Mouse (Mus musculus): ENCODE measurements around the gene Thsd4. TPM values are rescaled to one million over a fixed set of nuclear protein-coding genes. Genes with fewer than 3 reads are reported as not detected.

The Thsd4 gene
- polyA plus RNA-seq, 1 experiment from 2014 or later, result 9.3 TPM

GRCm38 (mm10) chr9:60082107-60082581 lies 439.7 kb downstream of the Thsd4 start:
- 19% methylated on average over 5 of the region's 5 CpGs for whole genome bisulfite sequencing
- Histone ChIP-seq H3K27me3 (no peaks in the 10 kb centered on the region), H3K27ac (peak overlapping the region; percentile 32), H3K4me3 (no peak overlapping the region), H3K4me2 (replicated peaks) (no peak overlapping the region), H3K36me3 (no peaks in the 10 kb centered on the region), H3K9me3 (replicated peaks) (no peaks in the 10 kb centered on the region), H3K4me1 (peaks cover 14% of the 10 kb centered on the region), H3K9ac (no peak overlapping the region)
- peak; percentile 64 for ATAC-seq (ENCODE audit: low FRiP score)

GRCm38 (mm10) chr9:60077761-60078160 lies 444.1 kb downstream of the Thsd4 start:
- Histone ChIP-seq H3K27me3 (no peaks in the 10 kb centered on the region), H3K9ac (no peak overlapping the region), H3K4me1 (peaks cover 13% of the 10 kb centered on the region), H3K9me3 (replicated peaks) (no peaks in the 10 kb centered on the region), H3K27ac (no peak overlapping the region), H3K36me3 (no peaks in the 10 kb centered on the region), H3K4me2 (replicated peaks) (no peak overlapping the region), H3K4me3 (no peak overlapping the region)
- WGBS, result 30% methylated on average over 1 of the region's 1 CpGs
- no peak for ATAC-seq (ENCODE audit: low FRiP score)

GRCm38 (mm10) chr9:60076396-60076795 lies 445.4 kb downstream of the Thsd4 start:
- Histone ChIP-seq H3K4me2 (replicated peaks) (no peak overlapping the region), H3K27ac (no peak overlapping the region), H3K4me3 (no peak overlapping the region), H3K9me3 (replicated peaks) (no peaks in the 10 kb centered on the region), H3K9ac (no peak overlapping the region), H3K36me3 (no peaks in the 10 kb centered on the region), H3K27me3 (no peaks in the 10 kb centered on the region), H3K4me1 (peaks cover 13% of the 10 kb centered on the region)
- 38% methylated on average over 4 of the region's 4 CpGs for WGBS
- no peak for ATAC-seq (ENCODE audit: low FRiP score)

GRCm38 (mm10) chr9:60071620-60072263 lies 450.1 kb downstream of the Thsd4 start:
- H3K4me3 ChIP-seq, result no peak overlapping the region
- H3K4me1 ChIP-seq, result peaks cover 13% of the 10 kb centered on the region
- H3K36me3 ChIP-seq, result no peaks in the 10 kb centered on the region
- 33% methylated on average over 5 of the region's 5 CpGs for WGBS
- no peak overlapping the region for H3K27ac ChIP-seq
- no peak overlapping the region for H3K9ac ChIP-seq
- ATAC-seq (ENCODE audit: low FRiP score), result no peak
- no peak overlapping the region for H3K4me2 ChIP-seq (replicated peaks)
- H3K27me3 ChIP-seq, result no peaks in the 10 kb centered on the region
- H3K9me3 ChIP-seq (replicated peaks), result no peaks in the 10 kb centered on the region

GRCm38 (mm10) chr9:60067241-60067640 lies 454.6 kb downstream of the Thsd4 start:
- Histone ChIP-seq H3K4me3 (no peak overlapping the region), H3K36me3 (no peaks in the 10 kb centered on the region), H3K4me1 (peaks cover 8% of the 10 kb centered on the region; the same call in 1 of the 2 replicates), H3K9ac (no peak overlapping the region), H3K27me3 (no peaks in the 10 kb centered on the region), H3K27ac (no peak overlapping the region), H3K9me3 (replicated peaks) (no peaks in the 10 kb centered on the region), H3K4me2 (replicated peaks) (no peak overlapping the region)
- no peak for ATAC-seq (ENCODE audit: low FRiP score)
- 91% methylated on average over 8 of the region's 8 CpGs for WGBS

- Histone ChIP-seq H3K27ac (no peak overlapping the region), H3K4me2 (replicated peaks) (no peak overlapping the region), H3K4me1 (no peaks in the 10 kb centered on the region), H3K36me3 (no peaks in the 10 kb centered on the region), H3K9ac (no peak overlapping the region), H3K27me3 (no peaks in the 10 kb centered on the region), H3K9me3 (replicated peaks) (no peaks in the 10 kb centered on the region), H3K4me3 (no peak overlapping the region)
- no peak for ATAC-seq (ENCODE audit: low FRiP score)
- 89% methylated on average over 4 of the region's 4 CpGs for WGBS
Observed at GRCm38 (mm10) chr9:60065184-60065583, 456.7 kb downstream of the Thsd4 start.

- H3K9ac ChIP-seq, result no peak overlapping the region
- no peak overlapping the region for H3K4me3 ChIP-seq
- no peak overlapping the region for H3K4me2 ChIP-seq (replicated peaks)
- no peak for ATAC-seq (ENCODE audit: low FRiP score)
- no peak overlapping the region for H3K27ac ChIP-seq
- WGBS, result 81% methylated on average over 4 of the region's 4 CpGs
- H3K27me3 ChIP-seq, result no peaks in the 10 kb centered on the region
- H3K9me3 ChIP-seq (replicated peaks), result no peaks in the 10 kb centered on the region
- no peaks in the 10 kb centered on the region for H3K36me3 ChIP-seq
- no peaks in the 10 kb centered on the region for H3K4me1 ChIP-seq
Observed at GRCm38 (mm10) chr9:60063191-60063720, 458.6 kb downstream of the Thsd4 start.

GRCm38 (mm10) chr9:60056131-60056530 lies 465.7 kb downstream of the Thsd4 start:
- no peak overlapping the region for H3K4me3 ChIP-seq
- no peak overlapping the region for H3K27ac ChIP-seq
- no peaks in the 10 kb centered on the region for H3K9me3 ChIP-seq (replicated peaks)
- no peak for ATAC-seq (ENCODE audit: low FRiP score)
- no peak overlapping the region for H3K4me2 ChIP-seq (replicated peaks)
- H3K36me3 ChIP-seq, result no peaks in the 10 kb centered on the region
- WGBS, result 90% methylated on average over 5 of the region's 5 CpGs
- H3K27me3 ChIP-seq, result no peaks in the 10 kb centered on the region
- no peaks in the 10 kb centered on the region for H3K4me1 ChIP-seq
- no peak overlapping the region for H3K9ac ChIP-seq

GRCm38 (mm10) chr9:60054951-60055350 lies 466.9 kb downstream of the Thsd4 start:
- H3K36me3 ChIP-seq, result no peaks in the 10 kb centered on the region
- no peaks in the 10 kb centered on the region for H3K27me3 ChIP-seq
- H3K4me1 ChIP-seq, result no peaks in the 10 kb centered on the region
- H3K9ac ChIP-seq, result no peak overlapping the region
- no peak overlapping the region for H3K27ac ChIP-seq
- ATAC-seq (ENCODE audit: low FRiP score), result no peak
- H3K4me2 ChIP-seq (replicated peaks), result no peak overlapping the region
- H3K4me3 ChIP-seq, result no peak overlapping the region
- H3K9me3 ChIP-seq (replicated peaks), result no peaks in the 10 kb centered on the region
- 80% methylated on average over 5 of the region's 5 CpGs for WGBS

- Histone ChIP-seq H3K4me3 (no peak overlapping the region), H3K4me2 (replicated peaks) (no peak overlapping the region), H3K36me3 (no peaks in the 10 kb centered on the region), H3K4me1 (no peaks in the 10 kb centered on the region), H3K27me3 (no peaks in the 10 kb centered on the region), H3K9ac (no peak overlapping the region), H3K9me3 (replicated peaks) (no peaks in the 10 kb centered on the region), H3K27ac (no peak overlapping the region)
- 90% methylated on average over 5 of the region's 5 CpGs for WGBS
- no peak for ATAC-seq (ENCODE audit: low FRiP score)
Observed at GRCm38 (mm10) chr9:60053117-60053516, 468.7 kb downstream of the Thsd4 start.

- Histone ChIP-seq H3K27me3 (no peaks in the 10 kb centered on the region), H3K4me3 (no peak overlapping the region), H3K27ac (no peak overlapping the region), H3K4me2 (replicated peaks) (no peak overlapping the region), H3K36me3 (no peaks in the 10 kb centered on the region), H3K4me1 (no peaks in the 10 kb centered on the region), H3K9me3 (replicated peaks) (no peaks in the 10 kb centered on the region), H3K9ac (no peak overlapping the region)
- 76% methylated on average over 4 of the region's 4 CpGs for WGBS
- no peak for ATAC-seq (ENCODE audit: low FRiP score)
Observed at GRCm38 (mm10) chr9:60052415-60052814, 469.4 kb downstream of the Thsd4 start.

GRCm38 (mm10) chr9:60043175-60043574 lies 478.7 kb downstream of the Thsd4 start:
- no peak overlapping the region for H3K27ac ChIP-seq
- H3K4me3 ChIP-seq, result no peak overlapping the region
- H3K9ac ChIP-seq, result no peak overlapping the region
- no peaks in the 10 kb centered on the region for H3K9me3 ChIP-seq (replicated peaks)
- no peaks in the 10 kb centered on the region for H3K4me1 ChIP-seq
- no peaks in the 10 kb centered on the region for H3K27me3 ChIP-seq
- 81% methylated on average over 1 of the region's 1 CpGs for WGBS
- ATAC-seq (ENCODE audit: low FRiP score), result no peak
- H3K36me3 ChIP-seq, result no peaks in the 10 kb centered on the region
- H3K4me2 ChIP-seq (replicated peaks), result no peak overlapping the region

- 93% methylated on average over 4 of the region's 4 CpGs for WGBS
- no peaks in the 10 kb centered on the region for H3K27me3 ChIP-seq
- ATAC-seq (ENCODE audit: low FRiP score), result no peak
- H3K4me1 ChIP-seq, result no peaks in the 10 kb centered on the region
- no peak overlapping the region for H3K4me3 ChIP-seq
- no peak overlapping the region for H3K4me2 ChIP-seq (replicated peaks)
- H3K9me3 ChIP-seq (replicated peaks), result no peaks in the 10 kb centered on the region
- no peak overlapping the region for H3K27ac ChIP-seq
- H3K9ac ChIP-seq, result no peak overlapping the region
- no peaks in the 10 kb centered on the region for H3K36me3 ChIP-seq
Observed at GRCm38 (mm10) chr9:60034883-60035282, 487.0 kb downstream of the Thsd4 start.
